Mouse (Mus musculus) small intestine, adult 2 months (tissue): Measurements from ENCODE around the gene 2900011O08Rik.

Source experiments
- CTCF ChIP-seq: fragments of 200-500 bp; IDR thresholded peaks from 2 replicates; pipeline ENCODE4 v1.5.1; 2012; ENCODE audit warnings: low read depth, mild to moderate bottlenecking, control low read depth, inconsistent platforms, low read length, moderate library complexity, mixed read lengths; ENCODE audit not compliant: insufficient replicate concordance, insufficient read length; ENCODE audit errors: extremely low read depth
- POLR2A ChIP-seq: fragments of 200-500 bp; IDR thresholded peaks from 2 replicates; pipeline ENCODE4 v1.6.1; 2012; ENCODE audit warnings: low read depth, mild to moderate bottlenecking, control low read depth, inconsistent platforms, low read length, moderate library complexity

DNA sequence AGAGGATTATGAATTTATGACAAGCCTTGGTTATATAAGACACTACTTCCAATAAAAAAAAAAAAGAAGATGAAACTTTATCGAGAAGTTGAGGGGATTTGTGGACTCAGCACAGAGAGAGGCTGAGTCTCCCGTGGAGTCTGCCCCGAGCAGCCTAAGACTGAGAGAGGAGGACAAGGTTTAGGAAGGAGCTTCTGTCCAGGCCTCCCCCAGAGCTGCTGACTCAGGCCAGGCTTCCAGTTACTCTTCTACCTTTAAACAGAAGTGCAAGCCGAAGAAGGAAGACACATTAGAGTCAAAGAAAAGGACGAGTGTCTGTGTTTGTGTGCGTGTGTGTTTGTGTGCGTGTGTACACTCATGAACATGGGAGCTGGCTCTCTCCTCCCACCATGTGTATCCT lies 144.4 kb downstream of the 2900011O08Rik start:
- TF ChIP-seq POLR2A (no peak), CTCF (no peak)
